In genomic region chr9:123924035-123924434, GRCm38 (mm10) we compare ENCODE assay signal across 8 mouse cellular contexts. TPM values are rescaled to one million over a fixed set of nuclear protein-coding genes. Genes with fewer than 3 reads are reported as not detected.
DNase-seq lines count a peak whose midpoint lies in the region; ATAC-seq lines count a peak whose summit lies in the region.
"Not testable (repeated sequence)": the region's sequence is repeated elsewhere in the genome, so short reads cannot be mapped to it uniquely, and the experiment has no call there.

No protein-coding gene starts in this region.

- WGBS in embryonic facial prominence, embryonic 10.5 days, result 2% methylated on average over 11 of the region's 11 CpGs
- under 1% methylated on average over 11 of the region's 11 CpGs for WGBS in intestine, embryonic 15.5 days

- DNase-seq in adrenal gland, postnatal 14 days, result peak; percentile 89
- peak; percentile 84 for DNase-seq in embryonic facial prominence, embryonic 10.5 days (ENCODE audit: low spot score)
- DNase-seq in gastrocnemius, postnatal 4 days (ENCODE audit: low spot score in 2 of 2), result peak; percentile 56 to 72
- DNase-seq in left cerebral cortex, postnatal 36 days (ENCODE audit: low spot score in 2 of 2), result peak; percentile 53 to 78
- peak; percentile 88 to 89 for DNase-seq in right cerebral cortex, postnatal 10 days (ENCODE audit: low spot score in 2 of 2)
- peak; percentile 62 for DNase-seq in urinary bladder, postnatal 25 days (ENCODE audit: low spot score)

- peak overlapping the region; percentile 59 for H3K9ac ChIP-seq in intestine, embryonic 15.5 days

- H3K4me2 ChIP-seq in intestine, embryonic 15.5 days (replicated peaks), result peak overlapping the region; percentile 82

- intact Hi-C loops in left cerebral cortex, postnatal 36 days (cut with DNase I), result not testable (repeated sequence)

- H3K4me3 ChIP-seq in embryonic facial prominence, embryonic 10.5 days, result peak overlapping the region; percentile 74
- peak overlapping the region; percentile 55 for H3K4me3 ChIP-seq in intestine, embryonic 15.5 days (replicated peaks)

- H3K27me3 ChIP-seq in embryonic facial prominence, embryonic 10.5 days (replicated peaks; ENCODE audit: low read depth, poor library complexity, severe bottlenecking), result peaks cover 11% of the 10 kb centered on the region
- not testable (repeated sequence) for H3K27me3 ChIP-seq in intestine, embryonic 15.5 days (replicated peaks)

- H3K9me3 ChIP-seq in embryonic facial prominence, embryonic 10.5 days; intestine, embryonic 15.5 days: not testable (repeated sequence)

- peaks cover 46% of the 10 kb centered on the region for H3K4me1 ChIP-seq in embryonic facial prominence, embryonic 10.5 days
- H3K4me1 ChIP-seq in intestine, embryonic 15.5 days (replicated peaks), result not testable (repeated sequence)

- not testable (repeated sequence) for H3K36me3 ChIP-seq in embryonic facial prominence, embryonic 10.5 days (replicated peaks); intestine, embryonic 15.5 days

- ATAC-seq in intestine, embryonic 15.5 days, result peak; percentile 42
- ATAC-seq in megakaryocyte-erythroid progenitor cell, adult 5-6 weeks (replicated peaks; ENCODE audit: low FRiP score, low TSS enrichment, poor library complexity, severe bottlenecking), result peak; percentile 56

- peak overlapping the region; percentile 93 for H3K27ac ChIP-seq in embryonic facial prominence, embryonic 10.5 days (replicated peaks)
- peak overlapping the region; percentile 96 for H3K27ac ChIP-seq in intestine, embryonic 15.5 days

RNA-seq across cellular contexts. Expression of gene Ccr1, which starts 44.5 kb away (rescaled TPM):
- 0.86 and 0.89 TPM in 2 replicates for total RNA-seq in adrenal gland, postnatal 14 days (2021)
- 0.51 and 0.57 TPM in 2 replicates for polyA plus RNA-seq in embryonic facial prominence, embryonic 10.5 days (2016; fragmentation: Nextera tagmentation; extraction: Ambion mirVana)
- 1 to 10 TPM; 3.7 to 4.2 TPM for total RNA-seq in gastrocnemius, postnatal 4 days (2021)
- 3.3 and 3.7 TPM in 2 replicates for polyA plus RNA-seq in intestine, embryonic 15.5 days (2015; fragmentation: Nextera tagmentation; extraction: Ambion mirVana)
- under 1 TPM; 0.17 to 0.50 TPM for total RNA-seq in left cerebral cortex, postnatal 36 days (2021)
- 0.64 TPM in 1 of 2 replicates, not detected in the other for total RNA-seq in megakaryocyte-erythroid progenitor cell, adult 5-6 weeks (2014; fragmentation: Nextera tagmentation)
- total RNA-seq in megakaryocyte-erythroid progenitor cell, adult 5-6 weeks (2017), result not detected in 2 replicates

RNA-seq across cellular contexts. Expression of gene Ccr1l1, which starts 54.2 kb away (rescaled TPM):
- not detected in 2 replicates for total RNA-seq in adrenal gland, postnatal 14 days (2021)
- polyA plus RNA-seq in embryonic facial prominence, embryonic 10.5 days (2016; fragmentation: Nextera tagmentation; extraction: Ambion mirVana), result not detected in 2 replicates
- not detected for total RNA-seq in gastrocnemius, postnatal 4 days (2021)
- polyA plus RNA-seq in intestine, embryonic 15.5 days (2015; fragmentation: Nextera tagmentation; extraction: Ambion mirVana), result 0.24 TPM in 1 of 2 replicates, not detected in the other
- total RNA-seq in left cerebral cortex, postnatal 36 days (2021), result not detected
- total RNA-seq in megakaryocyte-erythroid progenitor cell, adult 5-6 weeks (2014; fragmentation: Nextera tagmentation), result not detected in 2 replicates
- not detected in 2 replicates for total RNA-seq in megakaryocyte-erythroid progenitor cell, adult 5-6 weeks (2017)

Comparison
In these comparisons a context has a peak if more than half of its experiments do, and no peak if none do; other contexts are left out.
1. Peak in every context shown above with its lines: DNase-seq, ATAC-seq, H3K4me3 ChIP-seq and H3K27ac ChIP-seq.